Mouse (Mus musculus) intestine, postnatal 0 days (tissue): Measurements from ENCODE around the gene Actr2. TPM values are rescaled to one million over a fixed set of nuclear protein-coding genes. Genes with fewer than 3 reads are reported as not detected.
"Not testable (repeated sequence)": the region's sequence is repeated elsewhere in the genome, so short reads cannot be mapped to it uniquely, and the experiment has no call there.

Experiments
- ATAC-seq: fragments of 200-750 bp; cut with Nextera tagmentation; 2 replicates; pipeline ENCODE4 v1.8.0; 2017; ENCODE audit warnings: mild to moderate bottlenecking, moderate TSS enrichment, moderate library complexity
- H3K27ac ChIP-seq: fragments of 300-500 bp; sonication (generic); 2 replicates; pipeline ENCODE4 v1.5.1; 2014; ENCODE audit warnings: mild to moderate bottlenecking, low read depth, low read length, moderate library complexity
- H3K27me3 ChIP-seq: fragments of 300-500 bp; sonication (generic); replicated peaks from 2 replicates; pipeline ENCODE4 v1.6.1; 2014; ENCODE audit warnings: low read length, mixed read lengths; ENCODE audit not compliant: control insufficient read depth, insufficient read depth
- H3K36me3 ChIP-seq: fragments of 300-500 bp; sonication (generic); 2 replicates; pipeline ENCODE4 v1.6.1; 2014; ENCODE audit warnings: mild to moderate bottlenecking, moderate library complexity; ENCODE audit not compliant: control insufficient read depth, insufficient read depth
- H3K4me1 ChIP-seq: fragments of 300-500 bp; sonication (generic); replicated peaks from 2 replicates; pipeline ENCODE4 v1.6.1; 2014; ENCODE audit warnings: antibody characterized with exemption, low read length, mixed read lengths; ENCODE audit not compliant: control insufficient read depth, insufficient read depth
- H3K4me2 ChIP-seq: fragments of 300-500 bp; sonication (generic); replicated peaks from 2 replicates; pipeline ENCODE4 v1.6.1; 2014; ENCODE audit warnings: low read depth, mild to moderate bottlenecking, moderate library complexity
- H3K4me3 ChIP-seq: fragments of 300-500 bp; sonication (generic); 2 replicates; pipeline ENCODE4 v1.5.1; 2014; ENCODE audit warnings: low read depth, low read length
- H3K9ac ChIP-seq: fragments of 300-500 bp; sonication (generic); 2 replicates; pipeline ENCODE4 v1.6.1; 2014; ENCODE audit warnings: mild to moderate bottlenecking, low read depth, low read length
- H3K9me3 ChIP-seq: fragments of 300-500 bp; sonication (generic); 2 replicates; pipeline ENCODE4 v1.6.1; 2016; ENCODE audit warnings: mixed run types; ENCODE audit not compliant: control insufficient read depth
- CTCF ChIP-seq: sonication (generic); IDR thresholded peaks from 2 replicates; pipeline ENCODE4 v1.5.1; 2016; ENCODE audit warnings: low read depth, mild to moderate bottlenecking, control low read depth, antibody characterized with exemption, moderate library complexity
- WGBS: fragments of 180-500 bp; shearing (Covaris S2); extraction: QIAGEN DNeasy Blood & Tissue Kit; methylation state at CpG from one replicate; pipeline ENCODE4 v1.1.7; 2014; 5-methylcytosine and 5-hydroxymethylcytosine counted together
- polyA plus RNA-seq: library from polyadenylated mRNA; unstranded; fragments of >200 nt; fragmentation: Nextera tagmentation; extraction: Ambion mirVana; gene quantifications from 2 replicates; pipeline ENCODE4 v1.2.1, GENCODE M21; 2015

Gene Actr2
- polyA plus RNA-seq, 1 experiment from 2014 or later, result 109 TPM

GRCm38 (mm10) chr11:20138498-20139208 lies 25.9 kb upstream of the Actr2 start:
- WGBS, result 90% methylated on average over 6 of the region's 6 CpGs
- ATAC-seq, result no peak
- Histone ChIP-seq H3K9ac (no peak overlapping the region), H3K36me3 (no peaks in the 10 kb centered on the region), H3K4me2 (no peak overlapping the region), H3K4me3 (no peak overlapping the region), H3K27me3 (no peaks in the 10 kb centered on the region), H3K27ac (no peak overlapping the region), H3K9me3 (no peaks in the 10 kb centered on the region), H3K4me1 (0 out of 2 replicates have a peak, but pooled peaks cover 4% of the 10 kb centered on the region)
- TF ChIP-seq CTCF, result no peak

DNA sequence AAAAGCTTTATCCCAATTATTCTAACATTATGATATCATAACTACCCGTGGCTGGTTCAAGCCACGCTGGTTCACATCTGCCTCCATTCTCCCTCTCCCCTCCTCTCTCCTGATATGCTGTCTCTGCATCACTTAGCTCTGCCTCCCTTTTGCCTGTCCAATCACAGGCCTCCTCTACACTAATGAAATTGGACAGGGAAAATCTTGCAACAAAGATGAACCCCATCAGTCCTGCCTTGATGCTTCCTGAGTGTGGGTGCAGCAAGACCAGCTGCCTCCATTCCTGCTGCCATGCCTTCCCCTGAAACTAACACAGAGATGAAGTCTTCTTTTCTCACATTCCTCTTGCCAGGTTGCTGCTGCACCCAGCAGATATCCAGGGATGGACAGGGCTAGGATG lies 25.2 kb upstream of the Actr2 start:
- H3K4me3 ChIP-seq, result no peak overlapping the region
- ATAC-seq, result no peak
- no peak overlapping the region for H3K27ac ChIP-seq
- H3K9ac ChIP-seq, result no peak overlapping the region
- no peaks in the 10 kb centered on the region for H3K36me3 ChIP-seq
- no peak for TF ChIP-seq CTCF
- 80% methylated on average over 2 of the region's 2 CpGs for WGBS
- no peaks in the 10 kb centered on the region for H3K27me3 ChIP-seq
- no peaks in the 10 kb centered on the region for H3K9me3 ChIP-seq
- H3K4me2 ChIP-seq, result no peak overlapping the region
- H3K4me1 ChIP-seq, result 0 out of 2 replicates have a peak, but pooled peaks cover 4% of the 10 kb centered on the region

DNA sequence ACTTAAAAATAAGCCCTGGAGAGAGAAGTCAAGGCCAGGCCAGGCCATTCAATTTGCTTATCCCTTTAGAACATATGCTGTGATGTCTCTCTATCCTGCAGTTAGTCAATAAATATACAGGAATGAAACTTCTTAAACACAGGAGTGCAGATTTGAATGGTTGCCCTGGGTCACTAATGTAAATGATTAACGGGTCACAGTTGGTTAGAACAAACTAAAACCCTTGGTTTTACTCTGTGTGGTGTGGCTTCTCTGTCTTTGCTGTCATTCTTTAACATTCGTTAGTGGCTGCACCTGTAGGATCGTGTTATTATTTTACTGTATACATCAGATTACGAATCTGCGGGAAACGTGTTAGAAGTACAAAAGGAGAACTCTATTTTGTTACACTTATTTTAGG lies 23.6 kb upstream of the Actr2 start:
- no peak for ATAC-seq
- Histone ChIP-seq H3K27me3 (no peaks in the 10 kb centered on the region), H3K27ac (no peak overlapping the region)

GRCm38 (mm10) chr11:20134869-20135268 lies 22.2 kb upstream of the Actr2 start:
- not testable (repeated sequence) for H3K9ac ChIP-seq, ATAC-seq, H3K27me3 ChIP-seq, H3K4me1 ChIP-seq, H3K4me3 ChIP-seq, H3K36me3 ChIP-seq, H3K4me2 ChIP-seq, H3K27ac ChIP-seq, H3K9me3 ChIP-seq
- 80% methylated on average over 3 of the region's 3 CpGs for WGBS

More for the DNA sequence above, 23.6 kb upstream of the Actr2 start:
- 39% methylated on average over 6 of the region's 6 CpGs for WGBS
- Histone ChIP-seq H3K9ac (no peak overlapping the region), H3K4me3 (no peak overlapping the region), H3K4me1 (0 out of 2 replicates have a peak, but pooled peaks cover 4% of the 10 kb centered on the region), H3K9me3 (no peaks in the 10 kb centered on the region), H3K36me3 (no peaks in the 10 kb centered on the region), H3K4me2 (no peak overlapping the region)
- TF ChIP-seq CTCF, result no peak

DNA sequence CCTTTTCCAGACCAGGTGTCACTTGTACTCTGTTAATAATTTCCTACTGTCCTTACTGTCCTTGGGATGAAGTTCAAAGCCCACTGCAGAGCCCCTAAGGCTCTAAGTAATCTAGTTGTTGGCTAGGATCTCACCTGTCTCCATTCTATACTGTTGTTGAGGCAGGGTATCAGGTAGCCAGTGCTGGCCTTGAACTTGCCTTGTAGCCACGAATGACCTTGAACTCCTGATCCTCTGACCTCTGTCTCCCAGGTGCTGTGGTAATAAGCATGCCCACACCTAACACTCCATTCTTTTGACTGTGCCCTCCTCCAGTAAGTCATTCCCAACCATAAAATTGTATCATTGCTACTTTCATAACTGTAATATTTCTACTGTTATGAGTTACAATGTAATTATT lies 21.0 kb upstream of the Actr2 start:
- WGBS, result 93% methylated on average over 1 of the region's 1 CpGs
- Histone ChIP-seq H3K9ac (no peak overlapping the region), H3K27ac (no peak overlapping the region), H3K4me3 (no peak overlapping the region), H3K4me1 (0 out of 2 replicates have a peak, but pooled peaks cover 4% of the 10 kb centered on the region), H3K36me3 (no peaks in the 10 kb centered on the region), H3K4me2 (no peak overlapping the region), H3K9me3 (no peaks in the 10 kb centered on the region; the same call in 1 of the 2 replicates), H3K27me3 (no peaks in the 10 kb centered on the region)
- TF ChIP-seq CTCF, result no peak
- ATAC-seq, result no peak

GRCm38 (mm10) chr11:20132955-20133562 lies 20.3 kb upstream of the Actr2 start:
- H3K4me3 ChIP-seq, result peak overlapping the region; percentile 26
- H3K9me3 ChIP-seq, result no peaks in the 10 kb centered on the region; the same call in 1 of the 2 replicates
- 26% methylated on average over 12 of the region's 12 CpGs for WGBS
- H3K36me3 ChIP-seq, result no peaks in the 10 kb centered on the region
- H3K27me3 ChIP-seq, result no peaks in the 10 kb centered on the region
- peak; percentile 81 for ATAC-seq
- H3K4me2 ChIP-seq, result peak overlapping the region; percentile 54
- 0 out of 2 replicates have a peak, but pooled peaks cover 4% of the 10 kb centered on the region for H3K4me1 ChIP-seq
- TF ChIP-seq CTCF, result peak; percentile 96
- H3K9ac ChIP-seq, result no peak overlapping the region
- no peak overlapping the region for H3K27ac ChIP-seq
